Mouse (Mus musculus) kidney, postnatal 4 days (tissue): ENCODE measurements around the gene Tmem259.

Source experiments
- DNase-seq, 2 experiments: peaks; one replicate each; pipeline ENCODE4 v3.0.0; 2021; ENCODE audit warnings: mixed read lengths in 2 of 2

Tmem259 gene

DNA sequence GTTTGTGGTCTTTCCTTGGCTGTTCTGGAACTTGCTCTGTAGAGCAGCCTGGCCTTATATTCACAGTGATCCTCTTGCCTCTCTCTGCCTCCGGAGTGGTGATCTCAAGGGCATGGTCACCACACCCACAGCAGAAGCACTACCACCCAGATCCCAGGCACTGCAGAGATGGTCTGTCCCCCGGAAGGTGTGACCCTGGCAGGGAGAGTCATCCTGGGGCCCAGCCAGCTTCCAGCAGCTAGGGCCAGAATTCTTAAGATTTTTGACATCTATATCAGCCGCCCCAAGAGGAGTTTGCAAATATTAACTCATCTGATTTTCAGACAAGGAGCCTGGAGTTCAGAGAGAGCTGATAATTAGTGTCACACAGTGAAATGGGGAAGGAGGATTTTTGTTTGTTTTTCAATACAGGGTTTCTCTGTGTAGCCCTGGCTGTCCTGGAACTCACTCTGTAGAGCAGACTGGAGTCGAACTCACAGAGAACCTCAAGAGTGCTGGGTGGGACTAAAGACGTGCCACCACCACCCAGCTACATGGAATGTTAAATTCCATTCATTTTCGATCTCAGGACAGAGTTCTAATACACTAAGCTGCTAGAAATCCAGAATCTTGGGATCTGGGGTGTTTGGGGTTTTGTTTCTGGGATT lies 2.2 kb upstream of the Tmem259 start:
- DNase-seq: peak in 1 of 2 experiments; percentile 39

DNA sequence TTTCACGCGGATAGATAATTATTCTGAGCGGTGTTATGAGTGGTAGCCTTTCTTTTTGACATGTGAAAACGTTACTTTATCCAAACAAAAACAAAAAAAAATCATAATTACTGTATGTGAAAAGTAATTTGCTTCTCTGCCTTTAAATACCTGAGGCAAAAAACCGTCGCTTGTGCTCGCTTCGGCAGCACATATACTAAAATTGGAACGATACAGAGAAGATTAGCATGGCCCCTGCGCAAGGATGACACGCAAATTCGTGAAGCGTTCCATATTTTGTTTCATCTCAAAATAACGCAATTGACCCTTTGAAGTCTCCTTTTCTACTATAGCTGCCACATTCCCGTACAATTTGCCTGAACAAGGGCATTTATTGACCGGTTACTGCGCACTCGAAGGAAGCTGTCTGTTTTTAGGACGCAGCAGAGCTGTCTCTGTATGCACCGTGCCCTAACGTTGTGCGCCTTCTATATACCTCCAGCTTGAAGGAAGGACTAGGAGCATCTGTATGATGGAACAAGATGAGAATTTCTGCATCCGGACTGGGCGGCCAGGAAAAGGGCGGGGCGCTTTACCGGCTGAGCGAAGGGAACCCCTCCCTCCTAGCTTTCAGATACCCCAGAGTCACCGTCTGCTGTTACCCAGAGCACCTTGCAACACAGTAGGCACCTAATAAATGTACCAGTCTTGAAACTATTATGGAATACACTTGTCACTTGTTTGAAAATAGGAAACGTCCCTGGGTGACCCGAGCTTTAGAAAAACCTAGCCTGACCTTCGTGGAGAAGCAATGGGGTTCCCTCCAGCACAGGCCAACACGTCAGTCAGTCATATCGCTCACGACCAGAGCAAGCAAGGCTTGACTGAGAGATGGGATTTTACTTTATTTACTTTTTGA lies 1.5 kb upstream of the Tmem259 start:
- DNase-seq: peak; percentile 61 to 80

DNA sequence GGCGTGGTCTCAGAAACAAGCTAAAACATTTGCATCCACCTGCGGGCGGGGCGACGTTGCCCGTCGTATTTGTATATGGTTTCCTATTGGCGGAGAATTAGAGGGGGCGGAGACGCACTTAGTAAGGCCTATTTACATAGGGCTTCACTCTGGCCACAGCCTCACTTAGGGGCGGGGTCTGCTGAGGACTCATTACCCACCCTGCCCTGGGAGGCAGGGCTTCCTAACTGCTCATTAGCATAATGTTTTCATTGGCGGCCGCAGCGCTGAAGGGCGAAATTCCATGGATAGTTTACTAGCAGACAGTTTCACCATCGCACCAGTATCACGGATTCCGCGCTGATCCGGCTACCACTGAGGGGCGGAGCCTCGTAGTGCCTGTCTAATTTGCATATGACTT lies 741 bp upstream of the Tmem259 start:
- DNase-seq: peak; percentile 94 to 98

DNA sequence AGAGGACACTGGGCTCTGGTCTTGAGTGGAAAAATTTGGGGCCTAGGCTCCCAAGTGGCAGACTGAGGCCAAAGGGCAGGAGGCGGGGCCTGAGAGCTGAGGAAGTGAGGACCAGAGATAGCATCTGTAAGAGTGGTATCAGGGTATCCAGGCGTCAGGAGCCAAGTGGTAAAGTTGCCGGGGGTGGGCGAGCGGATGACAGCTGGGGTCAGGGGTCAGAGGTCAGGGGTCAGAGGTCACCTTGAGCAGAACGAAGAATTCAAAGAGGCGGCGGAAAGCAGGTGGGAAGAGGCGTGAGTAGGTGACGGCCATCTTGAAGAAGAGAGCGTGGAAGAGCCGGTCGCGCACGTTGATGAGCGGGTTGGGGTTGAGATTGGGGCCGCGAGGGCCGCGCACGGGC lies 460 bp downstream of the Tmem259 start:
- DNase-seq: peak; percentile 74 to 81

DNA sequence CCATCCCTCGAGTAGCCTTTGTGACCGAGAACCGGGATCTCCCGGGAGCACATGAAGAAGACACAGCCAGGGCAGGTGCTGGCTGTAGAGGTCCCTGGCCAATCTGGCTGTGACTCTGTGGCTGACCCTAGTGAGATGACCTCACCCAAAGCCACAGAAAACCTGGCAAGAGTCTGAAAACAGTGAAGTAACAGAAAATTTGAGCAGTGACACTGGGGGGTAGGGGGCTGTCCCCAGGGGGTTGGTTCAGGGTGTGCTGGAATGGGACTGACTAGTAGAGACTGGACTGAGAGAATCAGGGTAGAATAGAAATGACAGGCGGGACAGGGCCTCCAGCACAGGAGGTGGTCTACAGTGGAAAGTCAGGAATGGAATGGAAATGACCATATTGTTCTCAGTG lies 925 bp downstream of the Tmem259 start:
- no peak for DNase-seq

DNA sequence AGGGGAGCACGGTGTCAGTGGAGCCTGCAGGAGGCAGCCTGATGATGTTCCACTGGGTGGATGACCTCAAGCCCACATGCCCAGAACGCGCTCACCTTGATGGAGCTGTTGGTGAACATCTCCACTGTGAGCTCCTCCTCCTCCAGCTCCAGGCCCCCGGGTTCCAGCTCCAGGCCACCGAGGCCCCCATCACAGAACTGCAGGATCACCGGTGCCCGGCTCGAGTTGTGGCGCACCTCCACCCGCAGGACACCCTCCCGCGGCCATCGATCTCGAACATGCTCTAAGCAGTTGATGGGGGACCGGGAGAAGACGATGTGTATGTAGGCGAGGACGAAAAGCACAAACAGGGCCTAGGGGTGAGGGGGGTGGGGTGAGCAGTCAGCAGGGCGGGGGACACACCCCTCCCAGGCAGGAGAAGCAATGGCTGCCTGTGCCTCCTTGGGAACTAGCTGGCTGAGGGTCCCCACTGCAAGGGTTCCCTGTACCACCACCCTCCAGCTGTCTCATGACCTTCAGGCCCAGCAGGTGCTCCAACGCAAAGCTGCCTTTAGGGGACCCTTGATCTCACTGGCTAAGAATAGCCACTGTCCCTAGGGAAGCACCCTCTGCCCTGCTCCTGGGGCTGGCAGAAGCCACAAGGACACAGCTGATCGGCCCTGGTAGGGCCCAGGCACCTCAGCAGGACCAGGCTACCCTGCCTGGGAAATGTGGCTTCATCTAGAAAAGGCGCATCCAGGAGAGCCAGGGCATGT lies 4.6 kb downstream of the Tmem259 start:
- no peak for DNase-seq

DNA sequence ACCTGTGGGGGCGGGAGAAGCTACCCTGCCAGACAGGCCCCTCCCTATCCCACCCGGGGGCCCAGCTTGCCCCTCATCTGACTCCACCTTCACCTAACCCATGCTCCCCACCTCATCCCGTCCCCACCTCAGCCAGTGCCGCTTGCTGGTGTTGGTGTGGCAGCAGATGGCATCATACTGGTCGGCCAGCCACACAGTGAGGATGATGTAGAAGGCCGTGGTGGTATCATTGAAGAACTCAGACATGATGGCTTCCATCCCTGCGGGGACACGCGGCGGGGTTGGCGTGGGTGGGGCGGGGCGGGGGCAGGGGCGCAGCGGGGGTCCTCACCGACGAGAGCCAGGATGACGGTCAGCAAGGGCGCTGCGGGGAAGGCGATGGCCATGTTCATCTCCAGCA lies 6.1 kb downstream of the Tmem259 start:
- no peak for DNase-seq

DNA sequence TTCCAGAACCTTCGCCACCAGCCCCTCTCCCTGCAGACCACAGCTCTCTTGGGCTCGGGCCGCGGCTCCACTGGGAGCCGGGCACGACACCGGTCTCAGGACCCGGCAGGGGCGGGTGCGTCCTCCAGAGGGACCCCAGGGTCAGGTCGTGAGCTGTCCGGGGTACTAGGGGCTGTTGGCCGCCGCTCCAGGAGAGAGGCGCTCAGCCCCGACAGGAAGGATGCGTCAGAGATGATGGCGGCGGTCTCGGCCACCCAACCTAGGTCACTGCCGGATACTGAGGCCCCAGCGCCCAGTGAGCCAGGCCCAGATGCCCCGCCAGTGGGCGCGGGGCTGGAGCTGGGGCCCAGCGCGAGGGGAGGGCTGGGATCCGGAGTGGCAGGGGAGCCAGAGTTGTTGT lies 6.8 kb downstream of the Tmem259 start:
- DNase-seq: no peak

DNA sequence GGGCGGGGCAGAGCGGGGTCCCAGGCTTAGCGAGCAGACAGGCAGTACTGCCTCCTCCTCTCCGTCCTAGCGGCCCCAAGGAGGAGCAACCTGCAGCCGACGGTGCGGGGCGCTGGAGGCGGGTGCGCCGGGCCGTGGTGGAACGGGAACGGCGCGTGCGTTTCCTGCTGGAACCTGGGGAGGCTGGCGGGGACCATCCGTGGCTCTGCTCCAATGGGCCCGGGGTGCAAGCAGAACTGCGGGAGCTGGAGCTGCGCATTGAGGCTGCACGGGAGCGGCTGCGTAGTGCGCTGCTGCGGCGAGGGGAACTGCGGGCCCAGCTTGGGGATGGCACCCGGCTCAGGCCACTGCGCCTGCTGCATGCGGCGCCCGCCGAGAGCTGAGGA lies 7.4 kb downstream of the Tmem259 start:
- DNase-seq: no peak

DNA sequence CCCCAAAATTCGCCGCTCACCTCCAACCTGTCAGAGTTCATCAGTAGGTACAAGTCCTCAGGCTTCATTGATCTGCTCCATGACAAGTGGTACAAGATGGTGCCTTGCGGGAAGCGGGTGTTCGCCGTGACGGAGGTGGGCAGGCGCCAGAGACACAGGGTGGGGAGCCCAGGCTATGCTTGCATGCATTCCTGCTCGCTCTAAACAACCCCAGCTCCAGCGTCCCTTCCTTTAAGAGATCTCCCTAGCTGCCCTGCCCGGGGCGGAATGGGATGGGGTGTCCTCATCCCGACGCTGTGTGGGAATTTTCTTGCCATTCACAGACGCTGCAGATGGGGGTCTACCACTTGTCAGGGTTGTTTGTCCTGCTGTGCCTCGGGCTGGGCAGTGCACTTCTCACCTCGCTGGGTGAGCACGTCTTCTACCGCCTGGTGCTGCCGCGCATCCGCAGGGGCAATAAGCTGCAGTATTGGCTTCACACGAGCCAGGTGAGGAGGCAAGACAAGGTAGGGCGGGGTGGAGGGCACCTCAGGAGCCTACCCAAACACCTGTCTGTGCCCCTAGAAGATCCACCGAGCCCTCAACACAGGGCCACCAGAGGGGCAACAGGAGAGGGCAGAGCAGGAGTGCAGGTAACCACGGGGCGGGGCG lies 7.9 kb downstream of the Tmem259 start:
- DNase-seq: no peak

DNA sequence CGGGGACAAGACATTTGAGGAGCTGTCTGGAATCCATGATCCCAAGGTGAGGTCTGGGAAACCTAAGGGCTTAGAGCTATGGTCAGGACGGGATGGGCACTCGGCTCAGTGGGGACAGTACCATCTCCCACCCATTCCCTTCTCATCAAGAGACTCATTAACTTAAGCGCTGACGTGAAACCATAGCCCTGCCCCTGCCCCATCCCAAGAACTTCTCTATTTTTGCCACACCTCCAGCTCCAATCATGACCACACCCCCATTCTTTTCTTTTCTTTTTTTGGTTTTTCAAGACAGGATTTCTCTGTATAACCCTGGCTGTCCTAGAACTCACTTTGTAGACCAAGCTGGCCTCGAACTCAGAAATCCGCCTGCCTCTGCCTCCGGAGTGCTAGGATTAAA lies 9.5 kb downstream of the Tmem259 start:
- no peak for DNase-seq

DNA sequence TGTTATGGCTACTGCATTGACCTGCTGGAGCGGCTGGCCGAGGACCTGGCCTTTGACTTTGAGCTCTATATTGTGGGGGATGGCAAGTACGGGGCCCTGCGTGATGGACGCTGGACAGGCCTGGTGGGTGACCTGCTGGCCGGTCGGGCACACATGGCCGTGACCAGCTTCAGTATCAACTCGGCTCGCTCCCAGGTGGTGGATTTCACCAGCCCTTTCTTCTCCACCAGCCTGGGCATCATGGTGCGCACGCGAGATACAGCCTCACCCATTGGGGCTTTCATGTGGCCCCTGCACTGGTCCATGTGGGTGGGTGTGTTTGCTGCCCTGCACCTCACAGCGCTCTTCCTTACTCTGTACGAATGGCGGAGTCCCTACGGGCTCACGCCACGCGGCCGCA lies 10.0 kb downstream of the Tmem259 start:
- no peak for DNase-seq

DNA sequence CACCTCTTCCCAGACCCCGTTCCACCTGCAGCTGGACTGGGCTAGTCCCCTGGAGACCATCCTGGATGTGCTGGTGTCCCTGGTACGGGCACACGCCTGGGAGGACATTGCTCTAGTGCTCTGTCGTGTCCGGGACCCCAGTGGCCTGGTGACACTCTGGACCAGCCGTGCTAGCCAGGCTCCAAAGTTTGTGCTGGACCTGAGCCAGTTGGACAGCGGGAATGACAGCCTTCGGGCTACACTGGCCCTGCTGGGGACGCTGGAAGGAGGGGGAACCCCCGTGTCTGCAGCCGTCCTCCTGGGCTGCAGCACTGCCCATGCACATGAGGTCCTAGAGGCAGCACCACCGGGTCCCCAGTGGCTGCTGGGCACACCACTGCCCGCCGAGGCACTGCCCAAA lies 11.3 kb downstream of the Tmem259 start:
- DNase-seq: peak; percentile 51 to 60

DNA sequence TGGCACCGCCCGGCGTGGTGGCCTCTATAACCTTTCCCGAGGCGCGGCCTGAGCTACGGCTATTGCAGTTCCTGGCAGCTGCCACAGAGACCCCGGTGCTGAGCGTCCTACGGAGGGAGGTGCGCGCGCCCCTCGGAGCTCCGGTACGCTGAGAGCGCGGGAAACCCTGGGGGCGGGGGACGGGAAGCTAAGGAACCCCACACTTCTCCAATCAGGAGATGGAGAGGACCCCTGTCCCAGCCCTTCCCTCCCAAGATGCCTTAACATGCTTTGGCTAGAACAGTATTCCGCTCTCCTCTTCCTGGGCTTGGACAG lies 13.0 kb downstream of the Tmem259 start:
- DNase-seq: peak; percentile 44 to 61

DNA sequence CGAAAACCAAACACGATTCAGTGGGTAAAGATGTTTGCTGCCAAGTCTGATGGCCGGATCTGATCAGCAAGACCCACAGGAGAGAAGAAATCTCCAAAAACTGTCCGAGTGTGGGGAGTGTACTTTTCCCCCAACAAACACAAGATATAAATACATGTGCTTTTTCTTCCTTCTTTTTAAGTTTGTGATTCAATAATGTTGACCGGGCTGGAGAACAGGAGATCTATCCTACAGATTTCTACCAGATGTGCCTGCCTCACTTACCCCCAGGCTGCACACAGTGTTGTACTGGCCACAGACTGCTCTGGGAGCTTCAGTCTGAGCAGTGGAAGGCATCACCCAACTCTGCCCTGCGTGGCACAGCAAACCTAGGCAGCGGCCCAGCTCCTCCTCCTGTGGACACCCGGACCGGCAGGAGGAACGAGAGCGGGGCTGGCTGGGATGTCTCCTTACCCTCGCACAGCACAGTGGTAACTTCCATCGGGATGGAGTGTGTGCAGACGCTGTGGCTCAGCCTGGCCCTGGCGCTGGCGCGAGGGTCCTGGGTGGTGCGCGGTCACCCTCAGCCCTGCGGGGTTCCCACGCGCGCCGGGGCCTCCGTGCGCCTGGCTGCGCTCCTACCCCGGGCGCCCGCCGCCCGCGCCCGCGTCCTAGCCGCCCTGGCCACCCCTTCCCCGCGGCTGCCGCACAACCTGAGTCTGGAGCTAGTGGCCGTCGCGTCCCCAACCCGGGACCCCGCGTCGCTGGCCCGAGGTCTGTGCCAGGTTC lies 13.5 kb downstream of the Tmem259 start, which contains the start of gene Grin3b:
Gene Grin3b, plus strand, starts transcription at position 301 of the 768 bp plus-strand sequence.
- peak; percentile 35 to 58 for DNase-seq

DNA sequence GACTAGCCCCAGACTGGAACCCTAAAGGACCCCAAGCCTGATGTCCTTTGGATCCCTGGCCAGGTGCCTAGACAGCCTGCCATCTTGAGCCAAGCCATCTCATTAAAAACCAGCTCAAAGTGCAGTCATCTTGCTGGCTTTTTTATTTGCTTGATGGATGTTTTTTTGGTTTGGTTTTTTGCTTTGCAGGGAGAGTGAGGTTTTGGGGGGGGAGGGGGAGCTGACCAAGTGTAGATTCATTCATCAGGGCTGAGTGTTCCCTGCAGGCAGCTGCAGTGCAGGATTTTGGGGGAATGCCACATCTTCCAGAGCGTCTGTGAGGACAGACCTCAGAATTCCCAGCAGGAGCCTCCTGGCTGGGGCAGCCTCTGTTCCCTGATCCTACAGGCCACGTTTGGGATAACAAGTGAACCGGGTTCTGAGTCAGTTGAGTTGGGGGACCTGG lies 15.0 kb downstream of the Tmem259 start:
- peak; percentile 32 to 60 for DNase-seq

DNA sequence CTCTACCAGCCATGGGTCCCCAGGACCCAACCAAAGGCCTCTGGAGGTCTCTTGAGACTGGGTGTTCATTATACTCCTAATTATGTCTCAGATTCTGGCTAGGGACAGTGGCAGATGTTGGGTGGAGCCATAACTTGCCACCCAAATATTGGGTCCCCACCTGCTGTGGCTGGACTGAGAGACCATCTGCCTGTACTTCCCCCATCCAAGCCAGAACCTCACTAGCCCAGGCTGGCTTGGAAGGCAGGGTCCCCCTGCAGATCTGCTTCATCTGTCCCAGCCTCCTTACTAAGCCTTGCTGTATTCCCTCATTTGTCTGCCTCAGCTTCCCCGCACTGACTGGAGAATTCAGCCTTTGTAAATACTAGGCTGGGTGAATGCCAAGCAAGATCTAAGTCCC lies 15.9 kb downstream of the Tmem259 start:
- DNase-seq: no peak

DNA sequence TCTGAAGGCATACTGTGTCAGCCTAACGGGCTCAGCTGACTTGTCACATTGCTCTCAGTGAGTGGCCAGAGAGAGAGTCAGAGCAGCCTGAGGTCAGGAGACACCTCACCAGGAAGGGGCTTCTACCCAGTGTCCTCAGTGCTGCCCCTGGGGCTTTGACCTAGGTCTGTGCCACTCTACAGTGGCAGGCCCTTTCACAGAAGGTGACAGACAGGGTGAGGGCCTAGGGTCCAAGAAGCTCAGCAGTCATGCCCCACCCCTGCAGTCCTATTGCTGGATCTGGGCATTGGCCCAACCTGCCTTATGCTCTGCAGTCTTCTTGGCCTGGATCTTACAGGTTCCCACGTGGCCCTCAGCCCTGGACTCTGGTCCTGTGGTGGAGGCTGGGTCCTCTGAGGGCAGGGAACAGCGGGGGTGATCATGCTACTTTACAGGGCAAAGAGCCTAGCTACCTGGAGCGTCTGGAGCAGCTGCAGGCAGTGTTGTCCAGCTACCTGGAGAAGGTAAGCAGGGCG lies 17.2 kb downstream of the Tmem259 start:
- DNase-seq: peak in 1 of 2 experiments; percentile 64

DNA sequence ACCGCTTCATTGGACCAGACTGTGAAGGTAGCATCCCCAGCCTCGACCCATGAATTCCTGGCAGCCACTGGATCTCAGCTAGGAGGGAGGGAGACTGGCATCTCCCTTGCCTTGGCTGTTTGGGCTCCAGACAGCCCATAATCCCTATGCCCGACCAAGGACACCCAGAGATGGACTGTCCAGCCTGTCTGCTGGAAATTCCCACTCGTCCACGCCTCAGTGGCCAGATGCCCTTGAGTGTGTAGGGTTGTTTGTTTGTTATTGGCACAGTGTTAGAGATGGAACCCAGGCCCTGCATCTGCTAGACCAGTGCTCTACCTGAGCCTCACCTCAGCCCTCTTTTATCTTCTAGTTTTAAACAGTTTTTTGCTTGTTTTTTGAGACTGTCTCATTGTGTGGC lies 18.8 kb downstream of the Tmem259 start:
- no peak for DNase-seq

DNA sequence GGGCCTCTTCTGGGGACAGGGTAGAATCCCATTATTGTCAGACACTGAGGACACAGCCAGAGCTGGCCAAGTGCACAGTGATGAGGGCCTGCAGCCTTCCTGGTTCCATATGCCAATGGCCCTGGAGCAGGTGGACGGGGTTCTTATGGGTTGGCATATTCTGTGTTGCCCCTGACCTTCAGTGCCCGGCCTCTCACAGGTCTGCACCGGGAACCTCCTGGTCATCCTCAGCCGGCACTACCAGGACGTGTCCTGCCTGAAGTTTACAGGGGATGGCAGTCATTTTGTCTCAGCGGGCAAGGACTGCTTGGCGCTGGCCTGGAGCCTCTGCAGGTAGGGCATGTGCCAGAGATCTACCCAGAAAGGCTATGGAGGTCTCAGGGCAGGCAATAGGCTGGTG lies 19.4 kb downstream of the Tmem259 start:
- DNase-seq: no peak

DNA sequence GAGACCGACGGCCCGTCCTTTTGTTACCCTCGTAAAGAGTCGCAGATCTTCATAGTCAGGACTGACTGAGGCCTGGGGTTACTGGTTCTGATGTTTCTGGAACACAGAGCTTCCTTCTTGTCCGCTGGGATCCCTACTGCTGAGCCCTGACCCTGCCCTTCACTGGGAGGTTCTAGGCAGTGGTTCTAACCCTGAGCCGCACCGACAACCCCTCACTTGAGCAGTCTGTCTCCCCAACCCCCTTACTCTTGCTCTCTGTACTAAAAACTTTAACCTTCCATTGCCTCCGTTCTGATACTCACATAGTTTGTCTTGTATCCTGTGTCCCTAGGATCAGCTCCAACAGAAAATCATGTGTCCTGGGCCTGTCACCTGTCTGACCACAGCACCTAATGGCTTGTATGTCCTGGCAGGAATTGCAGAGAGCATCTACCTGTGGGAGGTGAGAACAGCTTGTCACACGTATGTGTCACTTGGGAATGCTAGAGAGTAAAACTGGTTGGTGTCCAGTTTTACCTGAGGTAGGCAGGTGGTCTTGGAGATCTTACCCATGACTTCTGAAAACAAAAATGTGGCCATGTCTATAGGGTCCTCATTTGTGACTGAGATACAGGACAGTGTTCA lies 23.3 kb downstream of the Tmem259 start:
- DNase-seq: no peak
